Mouse (Mus musculus) liver, embryonic 14.5 days (tissue): ENCODE measurements around the gene Mapk1.

Experiments
- CTCF ChIP-seq: IDR thresholded peaks from 2 replicates; pipeline ENCODE4 v1.5.1; 2016; ENCODE audit warnings: antibody characterized with exemption, low read depth, control low read depth
- EP300 ChIP-seq: IDR thresholded peaks from 2 replicates; pipeline ENCODE4 v1.6.1; 2016; ENCODE audit warnings: antibody characterized with exemption, low read depth

- TF ChIP-seq CTCF (no peak), EP300 (no peak)
These were observed 43.6 kb upstream of the Mapk1 start for GRCm38 (mm10) chr16:16939543-16939942.
